Mouse (Mus musculus) G1E (cell line): ENCODE data around the gene Cabs1. TPM values are rescaled to one million over a fixed set of nuclear protein-coding genes. Genes with fewer than 3 reads are reported as not detected.

Experiments
- ATAC-seq: 2 replicates; pipeline ENCODE4 v1.8.0; 2016; ENCODE audit warnings: mild to moderate bottlenecking; ENCODE audit not compliant: insufficient number of reproducible peaks, poor library complexity, low FRiP score, severe bottlenecking; ENCODE audit errors: extremely low read depth
- DNase-seq: peaks from one replicate; pipeline ENCODE4 v3.0.0; 2012; ENCODE audit warnings: low spot score
- H3K27me3 ChIP-seq: 2 replicates; pipeline ENCODE4 v1.6.1; 2012; ENCODE audit warnings: mild to moderate bottlenecking, low read length, inconsistent platforms; ENCODE audit not compliant: insufficient read depth
- H3K36me3 ChIP-seq: replicated peaks from 2 replicates; pipeline ENCODE3; 2012; ENCODE audit warnings: mild to moderate bottlenecking, inconsistent platforms
- H3K4me1 ChIP-seq: 2 replicates; pipeline ENCODE4 v1.6.1; 2012; ENCODE audit warnings: low read depth, low read length, inconsistent platforms, mixed read lengths; ENCODE audit not compliant: insufficient read depth
- H3K4me3 ChIP-seq: 2 replicates; pipeline ENCODE4 v1.5.1; 2012; ENCODE audit warnings: low read depth, mild to moderate bottlenecking, inconsistent platforms, low read length, moderate library complexity, mixed read lengths
- H3K9me3 ChIP-seq: replicated peaks from 2 replicates; pipeline ENCODE4 v1.6.1; 2012; ENCODE audit warnings: inconsistent platforms
- CTCF ChIP-seq: IDR thresholded peaks from 2 replicates; pipeline ENCODE4 v1.5.1; 2012; ENCODE audit warnings: low read depth, low read length, inconsistent platforms, mixed read lengths
- GATA1 ChIP-seq: IDR thresholded peaks from 2 replicates; pipeline ENCODE4 v1.6.1; 2012; ENCODE audit warnings: borderline replicate concordance, low read length, inconsistent platforms, mixed read lengths
- GATA2 ChIP-seq: IDR thresholded peaks from 2 replicates; pipeline ENCODE4 v1.6.1; 2012; ENCODE audit warnings: low read depth, low read length, inconsistent platforms, borderline replicate concordance
- POLR2AphosphoS5 ChIP-seq: IDR thresholded peaks from 2 replicates; pipeline ENCODE4 v1.6.1; 2012; ENCODE audit warnings: low read depth, low read length, inconsistent platforms; ENCODE audit not compliant: insufficient replicate concordance
- TAL1 ChIP-seq: conservative IDR thresholded peaks from 2 replicates; pipeline ENCODE4 v1.6.1; 2012; ENCODE audit warnings: low read depth, low read length, inconsistent platforms, mixed read lengths
- polyA plus RNA-seq: library from polyadenylated mRNA; stranded (reverse); fragments of >175 nt; gene quantifications from 2 replicates; pipeline ENCODE4 v1.2.3, GENCODE M21; 2012
- total RNA-seq, 2 experiments: library from RNA; stranded (forward) in 1 of 2; stranded (reverse) in 1 of 2; fragments of 200-1000 nt in 1 of 2; fragments of >200 nt in 1 of 2; fragmentation: Nextera tagmentation in 1 of 2; gene quantifications; 2 replicates each; pipeline ENCODE4 v1.2.3; 2014 to 2017

Cabs1 gene
- total RNA-seq (2014; fragmentation: Nextera tagmentation) (not detected in 2 replicates), total RNA-seq (2017) (0.33 TPM in 1 of 2 replicates, not detected in the other), polyA plus RNA-seq (not detected in 2 replicates)

DNA sequence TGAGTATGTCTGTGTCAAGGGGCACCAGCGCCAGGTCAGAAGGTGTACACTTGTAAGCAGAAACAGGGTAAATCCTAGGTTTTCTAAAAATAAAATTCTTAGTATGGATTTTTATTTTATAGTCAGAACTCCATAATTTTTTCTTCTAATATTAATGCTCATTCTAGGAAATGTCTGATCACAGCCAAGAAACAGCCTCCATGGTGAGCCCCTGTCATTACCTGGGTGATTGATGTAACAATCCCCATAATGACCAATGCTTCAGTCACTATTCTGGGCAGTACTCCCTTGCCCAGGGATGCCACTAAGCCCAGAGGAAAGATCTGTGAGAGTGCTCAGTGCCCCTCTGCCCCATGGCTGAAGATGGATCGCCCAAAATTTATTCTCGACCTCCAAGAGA is at the start of gene Cabs1:
Gene Cabs1 (plus strand): TSS at position 301 of the 400 bp plus-strand sequence.
- DNase-seq: no peak
- no peak within 1 kb of the TSS for H3K4me3 ChIP-seq
- H3K27me3 ChIP-seq: no peaks in the 10 kb centered on the region
- TF ChIP-seq TAL1: no peak
- no peak for TF ChIP-seq GATA1
- TF ChIP-seq GATA2: no peak
- no peak for TF ChIP-seq CTCF
- TF ChIP-seq POLR2AphosphoS5: no peak
- no peaks in the 10 kb centered on the region for H3K9me3 ChIP-seq
- ATAC-seq: no peak
- H3K36me3 ChIP-seq: no peaks in the 10 kb centered on the region
- no peaks in the 10 kb centered on the region for H3K4me1 ChIP-seq

DNA sequence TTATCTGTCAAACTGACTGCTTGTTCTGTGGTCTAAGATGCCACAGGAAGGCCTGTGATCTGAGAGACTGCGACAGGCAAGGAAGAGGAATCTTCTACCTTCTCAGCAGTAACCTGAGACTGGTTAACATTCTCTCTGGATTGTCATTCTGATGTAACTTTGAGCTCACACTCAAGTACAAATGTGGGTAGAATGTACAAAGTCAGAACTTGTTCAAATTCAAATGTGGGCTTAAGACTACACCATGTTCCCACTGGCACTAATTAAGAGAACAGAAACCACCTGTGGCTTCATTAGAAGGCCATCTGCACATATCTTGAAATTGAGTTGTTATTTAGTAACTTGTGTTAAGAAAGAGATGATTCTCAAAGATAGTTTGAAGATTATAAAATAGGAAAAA is 47.6 kb upstream of the Cabs1 start:
- DNase-seq: no peak
- TF ChIP-seq TAL1 (no peak), POLR2AphosphoS5 (no peak), GATA1 (no peak), CTCF (no peak), GATA2 (no peak)
- Histone ChIP-seq H3K36me3 (no peaks in the 10 kb centered on the region), H3K9me3 (no peaks in the 10 kb centered on the region), H3K27me3 (no peaks in the 10 kb centered on the region), H3K4me3 (no peak overlapping the region), H3K4me1 (no peaks in the 10 kb centered on the region)
- ATAC-seq: no peak

DNA sequence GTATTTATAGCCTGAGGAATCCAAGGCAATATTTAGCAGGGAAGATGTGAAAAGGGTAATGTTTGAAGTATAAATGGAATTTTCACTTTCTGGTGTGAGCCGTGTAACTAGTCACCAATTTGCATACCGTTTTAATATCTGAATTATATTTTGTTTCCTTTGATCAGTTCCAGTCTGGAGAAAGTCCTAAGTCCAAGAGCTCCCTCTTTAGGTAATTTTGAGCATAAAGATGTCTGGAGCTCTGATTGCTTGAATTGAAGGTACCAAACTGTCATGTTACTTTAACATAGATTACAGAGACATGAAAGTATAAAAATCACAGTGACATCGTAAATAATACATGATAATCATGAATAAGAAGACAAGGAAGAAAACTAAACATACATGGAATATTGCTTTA is 38.5 kb upstream of the Cabs1 start:
- DNase-seq: no peak

DNA sequence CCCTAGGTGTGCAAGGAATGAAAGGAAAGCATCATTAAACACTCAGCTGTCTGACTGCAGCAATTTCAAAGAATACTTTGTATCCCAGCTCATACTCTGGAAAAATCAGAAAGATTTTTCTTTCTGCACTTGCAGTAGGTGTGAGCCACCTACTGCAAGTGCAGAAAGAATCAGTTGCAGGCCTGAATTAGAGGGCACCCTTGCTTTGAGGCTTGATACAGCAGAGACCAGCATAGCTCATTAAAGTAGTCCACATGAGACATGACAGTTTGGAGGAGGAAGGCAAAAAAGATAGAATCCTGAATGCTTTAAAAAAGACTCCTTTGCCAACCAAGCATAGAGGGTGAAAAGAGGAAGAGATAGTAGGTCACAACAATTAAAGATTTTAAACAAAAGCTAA is 36.7 kb upstream of the Cabs1 start:
- no peaks in the 10 kb centered on the region for H3K4me1 ChIP-seq
- no peaks in the 10 kb centered on the region for H3K27me3 ChIP-seq
- no peak overlapping the region for H3K4me3 ChIP-seq
- DNase-seq (no peak), ATAC-seq (no peak)
- no peaks in the 10 kb centered on the region for H3K36me3 ChIP-seq
- no peaks in the 10 kb centered on the region; the same call in 1 of the 2 replicates for H3K9me3 ChIP-seq
- TF ChIP-seq TAL1 (no peak), GATA2 (no peak), POLR2AphosphoS5 (no peak), GATA1 (no peak), CTCF (no peak)

More for the DNA sequence above, 38.5 kb upstream of the Cabs1 start:
- Histone ChIP-seq H3K4me1 (no peaks in the 10 kb centered on the region), H3K36me3 (no peaks in the 10 kb centered on the region), H3K9me3 (no peaks in the 10 kb centered on the region; the same call in 1 of the 2 replicates), H3K4me3 (no peak overlapping the region), H3K27me3 (no peaks in the 10 kb centered on the region)
- TF ChIP-seq GATA2 (no peak), POLR2AphosphoS5 (no peak), CTCF (no peak), GATA1 (no peak), TAL1 (no peak)
- ATAC-seq: no peak

DNA sequence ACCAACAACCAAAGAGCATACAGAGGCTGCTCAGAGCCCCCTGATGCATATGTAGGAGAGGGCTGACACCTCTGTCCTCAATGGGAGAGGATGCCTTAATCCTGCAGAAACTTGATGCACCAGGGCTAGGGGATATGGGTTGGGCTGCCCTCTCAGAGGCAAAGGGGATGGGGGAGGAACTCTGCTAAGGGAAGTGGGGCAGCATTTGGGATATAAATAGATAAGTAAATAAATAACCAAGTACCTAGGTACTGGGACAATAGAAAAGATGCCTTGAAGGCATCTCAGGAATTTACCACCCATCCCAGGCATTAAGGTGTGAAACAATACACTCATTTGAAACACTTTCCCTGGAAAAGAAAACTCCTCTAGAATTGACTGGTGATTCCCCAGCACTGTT is 27.4 kb upstream of the Cabs1 start:
- no peak for ATAC-seq
- no peak for DNase-seq
- Histone ChIP-seq H3K4me1 (no peaks in the 10 kb centered on the region), H3K36me3 (no peaks in the 10 kb centered on the region), H3K9me3 (no peaks in the 10 kb centered on the region), H3K4me3 (no peak overlapping the region), H3K27me3 (no peaks in the 10 kb centered on the region)
- TF ChIP-seq TAL1: no peak
- no peak for TF ChIP-seq POLR2AphosphoS5
- TF ChIP-seq CTCF: no peak
- TF ChIP-seq GATA1: no peak
- no peak for TF ChIP-seq GATA2

DNA sequence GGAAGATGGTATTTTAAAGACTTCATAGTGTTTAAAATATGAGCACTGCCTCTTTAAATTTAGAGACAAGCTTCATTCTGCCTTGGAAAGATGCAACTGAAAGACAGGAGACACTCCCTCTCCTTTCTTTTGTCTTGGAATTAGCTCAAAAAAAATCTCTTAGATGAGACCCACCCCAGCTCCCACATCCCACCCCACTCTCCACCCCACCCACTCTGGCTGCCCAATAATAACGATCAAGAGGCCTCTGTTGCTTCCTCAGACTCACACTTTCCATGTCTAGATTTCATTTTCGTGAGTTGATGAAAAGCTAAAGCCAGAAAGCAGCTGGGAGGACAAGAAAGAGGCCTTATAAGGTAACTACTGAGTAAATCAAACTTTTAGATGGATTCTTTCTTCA is 10.0 kb upstream of the Cabs1 start, which contains the start of the genes 2310003L06Rik and Gm28434:
Gene 2310003L06Rik (plus strand): TSS at position 259 of the 400 bp plus-strand sequence.
Gene Gm28434 (plus strand): TSS at position 317 of the 400 bp plus-strand sequence.
- DNase-seq (no peak), ATAC-seq (no peak)
- TF ChIP-seq CTCF: no peak
- TF ChIP-seq GATA2: no peak
- TF ChIP-seq TAL1: no peak
- TF ChIP-seq POLR2AphosphoS5: no peak
- no peak for TF ChIP-seq GATA1
- H3K36me3 ChIP-seq: no peaks in the 10 kb centered on the region
- no peaks in the 10 kb centered on the region for H3K27me3 ChIP-seq
- no peaks in the 10 kb centered on the region for H3K9me3 ChIP-seq
- H3K4me3 ChIP-seq: no peak within 1 kb of the TSS
- H3K4me1 ChIP-seq: no peaks in the 10 kb centered on the region
